Mouse (Mus musculus) bone marrow, adult 2 months (tissue): ENCODE measurements around the gene Zfp410. TPM values are rescaled to one million over a fixed set of nuclear protein-coding genes. Genes with fewer than 3 reads are reported as not detected.

ENCODE experiments used
- H3K27ac ChIP-seq: fragments of 200-500 bp; 2 replicates; pipeline ENCODE4 v1.5.1; 2012; ENCODE audit warnings: low read depth, mild to moderate bottlenecking, control low read depth, inconsistent platforms, low read length; ENCODE audit not compliant: control insufficient read depth, poor library complexity, insufficient read depth
- H3K4me1 ChIP-seq: fragments of 200-500 bp; 2 replicates; pipeline ENCODE4 v1.6.1; 2011; ENCODE audit warnings: low read length; ENCODE audit not compliant: control insufficient read depth, insufficient read depth
- H3K4me3 ChIP-seq: fragments of 200-500 bp; replicated peaks from 2 replicates; pipeline ENCODE3; 2011; ENCODE audit warnings: mild to moderate bottlenecking, low read depth, low read length, control low read depth; ENCODE audit not compliant: control insufficient read depth
- CTCF ChIP-seq: fragments of 200-500 bp; IDR thresholded peaks from 2 replicates; pipeline ENCODE4 v1.5.1; 2011; ENCODE audit warnings: low read length, control low read depth; ENCODE audit not compliant: control insufficient read depth, insufficient read depth
- POLR2A ChIP-seq: fragments of 200-500 bp; IDR thresholded peaks from 2 replicates; pipeline ENCODE4 v1.6.1; 2011; ENCODE audit warnings: low read depth, mild to moderate bottlenecking, control low read depth, low read length, borderline replicate concordance; ENCODE audit not compliant: control insufficient read depth
- WGBS: fragments of 180-500 bp; shearing (Covaris S2); methylation state at CpG from one replicate; pipeline ENCODE4 v1.1.7; 2018; 5-methylcytosine and 5-hydroxymethylcytosine counted together
- polyA plus RNA-seq: library from polyadenylated mRNA; stranded (reverse); fragments of >200 nt; gene quantifications from 2 replicates; pipeline ENCODE4 v1.2.4, GENCODE M21; 2011; ENCODE audit warnings: low replicate concordance; ENCODE audit not compliant: missing spikeins, insufficient read depth, insufficient read length

The Zfp410 gene
- polyA plus RNA-seq, 1 experiment: 31.8 TPM

DNA sequence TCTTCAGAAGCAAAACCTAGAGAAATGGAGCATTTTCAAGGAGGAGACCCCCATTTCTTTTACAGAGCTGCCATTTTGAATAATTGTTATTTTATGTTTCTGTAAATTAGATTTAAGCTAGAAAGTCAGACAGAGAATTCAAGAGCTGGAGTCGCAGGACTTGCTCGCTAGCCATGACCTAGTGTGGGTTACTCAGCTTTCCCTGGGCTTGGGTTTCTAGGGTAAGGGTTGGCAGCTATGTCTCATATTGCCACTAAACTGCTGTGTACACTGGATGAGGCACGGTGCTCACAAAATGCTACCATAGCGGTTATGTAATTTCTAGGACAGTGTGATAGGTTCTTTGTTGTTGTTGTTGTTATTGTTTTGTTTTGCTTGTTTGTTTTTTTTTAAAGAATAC is 76.0 kb downstream of the Zfp410 start:
- no peak for TF ChIP-seq POLR2A
- TF ChIP-seq CTCF: no peak
- no peaks in the 10 kb centered on the region; the same call in 1 of the 2 replicates for H3K4me1 ChIP-seq
- no peak overlapping the region for H3K27ac ChIP-seq
- no peak overlapping the region for H3K4me3 ChIP-seq
- 91% methylated on average over 4 of the region's 4 CpGs for WGBS

Other genes starting within 250 kb of the Zfp410 start
- not detected in 2 replicates for gene Acot5, start 247.5 kb upstream of the Zfp410 start, polyA plus RNA-seq
- 0.62 and 0.75 TPM in 2 replicates for gene Acot6, start 216.2 kb upstream of the Zfp410 start, polyA plus RNA-seq
- 0.60 and 1.7 TPM in 2 replicates for gene Dnal1, start 202.5 kb upstream of the Zfp410 start, polyA plus RNA-seq
- 1.8 and 2.8 TPM in 2 replicates for gene Pnma1, start 168.4 kb upstream of the Zfp410 start, polyA plus RNA-seq
- gene Elmsan1, start 98.0 kb upstream of the Zfp410 start, polyA plus RNA-seq: 12.5 and 20.0 TPM in 2 replicates
- 17.8 and 25.3 TPM in 2 replicates for gene Ptgr2, start 31.6 kb upstream of the Zfp410 start, polyA plus RNA-seq
- 9.8 and 26.6 TPM in 2 replicates for gene Coq6, start 44.8 kb downstream of the Zfp410 start, polyA plus RNA-seq
- 1.5 and 2.0 TPM in 2 replicates for gene Fam161b, start 45.0 kb downstream of the Zfp410 start, polyA plus RNA-seq
- 13.8 and 25.0 TPM in 2 replicates for gene Entpd5, start 92.2 kb downstream of the Zfp410 start, polyA plus RNA-seq
- 2.8 and 3.0 TPM in 2 replicates for gene Bbof1, start 92.2 kb downstream of the Zfp410 start, polyA plus RNA-seq
- gene Rnf113a2, start 100.3 kb downstream of the Zfp410 start, polyA plus RNA-seq: 9.5 and 10.6 TPM in 2 replicates
- gene Aldh6a1, start 134.2 kb downstream of the Zfp410 start, polyA plus RNA-seq: 2.5 and 3.0 TPM in 2 replicates
- 12.5 and 13.0 TPM in 2 replicates for gene Lin52, start 134.6 kb downstream of the Zfp410 start, polyA plus RNA-seq